Mouse (Mus musculus) CD4-positive, CD25-positive, alpha-beta regulatory T cell, adult 9 weeks (primary cell): ENCODE measurements around the gene Olfr293. TPM values are rescaled to one million over a fixed set of nuclear protein-coding genes. Genes with fewer than 3 reads are reported as not detected.

ENCODE experiments used
- polyA plus RNA-seq: library from polyadenylated mRNA; unstranded; fragments of 100-300 nt; shearing (Covaris generic); gene quantifications from one replicate; pipeline ENCODE4 v1.2.1, GENCODE M21; 2017

Olfr293 gene
- not detected for polyA plus RNA-seq

DNA sequence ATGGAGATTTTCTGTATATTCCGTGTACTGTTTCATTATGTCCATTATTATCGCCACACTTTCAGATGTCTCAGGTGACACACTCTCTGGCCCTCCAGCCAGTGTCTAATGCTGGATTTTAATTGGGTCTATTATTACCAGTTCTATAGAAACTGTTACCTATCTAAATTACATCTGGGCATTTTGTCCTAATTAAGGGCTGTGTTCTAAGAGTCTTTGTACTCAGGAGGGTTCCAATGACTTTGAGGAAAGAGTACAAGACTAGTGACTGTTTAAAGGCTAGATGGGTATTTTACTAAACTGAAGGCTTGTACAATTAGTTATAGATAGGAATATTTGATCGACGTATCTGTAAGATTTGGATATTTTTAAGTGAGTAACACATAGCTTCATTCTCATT is at the start of gene Olfr293:
Olfr293 (plus strand) TSS at position 301 of the 400 bp plus-strand sequence.

DNA sequence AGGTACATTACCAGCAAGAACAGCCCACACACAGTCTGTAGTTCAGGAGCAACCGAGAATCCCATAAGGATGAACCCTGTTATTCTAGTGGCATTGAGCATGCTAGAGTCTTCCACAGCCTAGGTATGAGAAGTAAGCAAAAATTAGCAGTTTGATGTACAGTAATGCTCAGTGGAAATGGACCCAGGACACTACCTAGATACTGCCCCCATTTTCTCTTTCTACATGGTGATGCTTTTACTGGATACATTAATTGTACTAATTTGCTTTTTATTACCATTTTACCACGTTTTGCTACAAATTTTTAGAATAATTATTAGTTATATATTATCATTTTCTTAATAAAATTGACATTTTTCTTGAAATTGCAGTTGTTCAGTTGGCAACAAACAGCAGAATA is 32.3 kb upstream of the Olfr293 start, which contains the start of gene Olfr294:
Olfr294 (minus strand) TSS at position 101 of the 400 bp plus-strand sequence.

DNA sequence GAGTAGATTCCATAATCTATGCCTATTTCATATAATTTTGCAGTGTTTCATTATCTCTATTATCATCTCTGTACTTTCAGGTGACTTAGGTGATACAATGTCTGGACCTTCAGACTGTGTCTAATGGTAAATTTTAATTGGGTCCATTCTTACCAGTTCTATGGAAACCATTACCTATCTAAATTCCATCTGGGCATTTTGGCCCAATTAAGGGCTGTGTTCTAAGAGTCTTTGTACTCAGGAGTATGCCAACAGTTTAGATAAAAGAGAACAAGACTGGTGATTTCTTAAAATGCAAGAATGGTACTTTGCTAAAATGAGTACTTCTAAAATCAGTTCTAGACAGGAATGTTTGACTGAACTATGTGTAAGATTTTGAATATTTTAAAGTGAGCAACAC is 39.2 kb downstream of the Olfr293 start, which contains the start of gene Olfr292:
Olfr292 (plus strand) TSS at position 301 of the 400 bp plus-strand sequence.

Other genes with a start within 250 kb of the Olfr293 start
- gene Olfr301, start 245.2 kb upstream of the Olfr293 start, polyA plus RNA-seq: not detected
- gene Olfr299, start 189.1 kb upstream of the Olfr293 start, polyA plus RNA-seq: not detected
- not detected for gene Olfr298, start 156.6 kb upstream of the Olfr293 start, polyA plus RNA-seq
- not detected for gene Olfr297, start 129.1 kb upstream of the Olfr293 start, polyA plus RNA-seq
- gene Olfr295, start 65.2 kb upstream of the Olfr293 start, polyA plus RNA-seq: not detected
- not detected for gene Olfr294, start 32.4 kb upstream of the Olfr293 start, polyA plus RNA-seq
- not detected for gene Olfr292, start 39.3 kb downstream of the Olfr293 start, polyA plus RNA-seq
- gene Folh1, start 126.9 kb downstream of the Olfr293 start, polyA plus RNA-seq: not detected
- gene Vmn2r77, start 146.0 kb downstream of the Olfr293 start, polyA plus RNA-seq: 0.06 TPM